Mouse (Mus musculus): ENCODE measurements around the gene Vmn2r43. TPM values are rescaled to one million over a fixed set of nuclear protein-coding genes. Genes with fewer than 3 reads are reported as not detected.
"Not testable (repeated sequence)": the region's sequence is repeated elsewhere in the genome, so short reads cannot be mapped to it uniquely, and the experiment has no call there.

The Vmn2r43 gene
- total RNA-seq (2015; ENCODE audit: low replicate concordance) (not detected in 2 replicates), total RNA-seq (2017; ENCODE audit: low replicate concordance) (not detected in 2 replicates)

DNA sequence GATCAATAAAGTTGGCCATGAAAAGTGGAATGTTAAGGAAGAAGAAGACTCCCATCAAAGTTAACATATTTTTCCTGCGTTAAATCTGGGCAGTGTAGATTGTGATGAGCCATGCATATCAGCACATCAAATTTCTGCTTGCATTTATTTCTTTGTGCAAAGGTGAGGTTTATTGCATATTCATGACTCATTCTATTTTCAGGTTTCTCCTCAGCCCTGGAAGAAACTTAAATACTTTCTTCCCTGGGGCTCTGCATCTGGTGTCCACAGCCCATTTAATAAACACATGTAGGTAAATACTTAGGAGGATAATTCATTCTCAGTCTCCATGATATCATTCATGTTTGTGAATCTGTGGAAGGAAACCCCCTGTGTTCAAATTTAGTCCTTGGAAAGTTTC is at the start of gene Vmn2r43:
Vmn2r43 (minus strand) TSS at position 101 of the 400 bp plus-strand sequence.
- ATAC-seq (replicated peaks; ENCODE audit: low FRiP score, poor library complexity, severe bottlenecking), result not testable (repeated sequence)

DNA sequence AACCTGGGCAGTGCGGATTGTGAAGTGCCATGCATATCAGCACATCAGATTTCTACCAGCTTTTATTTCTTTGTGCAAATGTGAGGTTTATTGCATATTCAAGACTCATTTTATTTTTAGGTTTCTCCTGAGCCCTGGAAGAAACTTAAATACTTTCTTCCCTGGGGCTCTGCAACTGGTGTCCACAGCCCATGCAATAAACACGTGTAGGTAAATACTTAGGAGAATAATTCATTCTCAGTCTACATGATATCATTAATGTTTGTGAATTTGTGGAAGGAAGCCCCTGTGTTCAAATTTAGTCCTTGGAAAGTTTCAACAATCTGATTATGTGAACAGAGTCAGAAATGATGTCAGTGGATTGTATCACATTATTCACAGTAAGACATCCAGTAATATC is 60.2 kb downstream of the Vmn2r43 start, which contains the start of gene Vmn2r42:
Vmn2r42 (minus strand) TSS at position 101 of the 400 bp plus-strand sequence.
- ATAC-seq (replicated peaks; ENCODE audit: low FRiP score, poor library complexity, severe bottlenecking), result not testable (repeated sequence)

Other genes starting within 250 kb of the Vmn2r43 start
- not detected in 2 replicates for gene Vmn2r41, start 98.9 kb downstream of the Vmn2r43 start, total RNA-seq (2015; ENCODE audit: low replicate concordance)
- gene Vmn2r41, start 98.9 kb downstream of the Vmn2r43 start, total RNA-seq (2017; ENCODE audit: low replicate concordance), result not detected in 2 replicates
- gene Vmn2r42, start 60.3 kb downstream of the Vmn2r43 start, total RNA-seq (2015; ENCODE audit: low replicate concordance), result not detected in 2 replicates
- gene Vmn2r42, start 60.3 kb downstream of the Vmn2r43 start, total RNA-seq (2017; ENCODE audit: low replicate concordance), result not detected in 2 replicates
- gene Vmn2r44, start 122.7 kb upstream of the Vmn2r43 start, total RNA-seq (2015; ENCODE audit: low replicate concordance), result not detected in 2 replicates
- not detected in 2 replicates for gene Vmn2r44, start 122.7 kb upstream of the Vmn2r43 start, total RNA-seq (2017; ENCODE audit: low replicate concordance)
- not detected in 2 replicates for gene Vmn2r45, start 228.5 kb upstream of the Vmn2r43 start, total RNA-seq (2015; ENCODE audit: low replicate concordance)
- not detected in 2 replicates for gene Vmn2r45, start 228.5 kb upstream of the Vmn2r43 start, total RNA-seq (2017; ENCODE audit: low replicate concordance)